Mouse (Mus musculus): Measurements from ENCODE around the gene Esrra. TPM values are rescaled to one million over a fixed set of nuclear protein-coding genes. Genes with fewer than 3 reads are reported as not detected.
A peak's percentile ranks its signal among the peaks of the same experiment; 100 is the strongest.

Esrra gene
- polyA plus RNA-seq, 1 experiment from 2014 or later: 3.8 TPM

GRCm38 (mm10) chr19:6919876-6920740 is 1.5 kb downstream of the Esrra start:
- no peak for ATAC-seq (ENCODE audit: insufficient read depth)
- H3K4me1 ChIP-seq (replicated peaks): peaks cover 65% of the 10 kb centered on the region
- 45% methylated on average over 8 of the region's 8 CpGs for WGBS (ENCODE audit: insufficient replicate concordance)

GRCm38 (mm10) chr19:6919431-6919830 is 2.2 kb downstream of the Esrra start:
- Histone ChIP-seq H3K36me3 (replicated peaks) (no peaks in the 10 kb centered on the region), H3K27ac (replicated peaks) (no peak overlapping the region), H3K4me3 (replicated peaks) (no peak overlapping the region), H3K27me3 (peaks cover 20% of the 10 kb centered on the region), H3K9me3 (replicated peaks) (no peaks in the 10 kb centered on the region), H3K4me2 (no peak overlapping the region), H3K4me1 (replicated peaks) (peaks cover 63% of the 10 kb centered on the region), H3K9ac (no peak overlapping the region)
- ATAC-seq (ENCODE audit: insufficient read depth): no peak

More at GRCm38 (mm10) chr19:6919876-6920740, 1.5 kb downstream of the Esrra start:
- peak overlapping the region; percentile 86 for H3K9ac ChIP-seq
- H3K27ac ChIP-seq (replicated peaks): peak overlapping the region; percentile 88; the same call in 1 of the 2 replicates
- H3K27me3 ChIP-seq: peaks cover 26% of the 10 kb centered on the region
- H3K9me3 ChIP-seq (replicated peaks): no peaks in the 10 kb centered on the region
- peak overlapping the region; percentile 100 for H3K4me2 ChIP-seq
- peak overlapping the region; percentile 84 for H3K4me3 ChIP-seq (replicated peaks)
- H3K36me3 ChIP-seq (replicated peaks): no peaks in the 10 kb centered on the region

- Histone ChIP-seq H3K27ac (replicated peaks) (no peak overlapping the region), H3K27me3 (peaks cover 8% of the 10 kb centered on the region), H3K36me3 (replicated peaks) (peaks cover 8% of the 10 kb centered on the region), H3K4me3 (replicated peaks) (no peak overlapping the region), H3K9ac (no peak overlapping the region), H3K4me2 (no peak overlapping the region), H3K4me1 (replicated peaks) (peaks cover 66% of the 10 kb centered on the region), H3K9me3 (replicated peaks) (no peaks in the 10 kb centered on the region)
- WGBS (ENCODE audit: insufficient replicate concordance): 74% methylated on average over 4 of the region's 4 CpGs
- ATAC-seq (ENCODE audit: insufficient read depth): no peak
Measured at GRCm38 (mm10) chr19:6918321-6918720, 3.3 kb downstream of the Esrra start.

- H3K4me2 ChIP-seq: no peak overlapping the region
- H3K4me3 ChIP-seq (replicated peaks): no peak overlapping the region
- ATAC-seq (ENCODE audit: insufficient read depth): no peak
- H3K36me3 ChIP-seq (replicated peaks): peaks cover 26% of the 10 kb centered on the region
- H3K4me1 ChIP-seq (replicated peaks): peaks cover 54% of the 10 kb centered on the region
- H3K27ac ChIP-seq (replicated peaks): no peak overlapping the region
- 71% methylated on average over 4 of the region's 4 CpGs for WGBS (ENCODE audit: insufficient replicate concordance)
- H3K27me3 ChIP-seq: no peaks in the 10 kb centered on the region
- H3K9ac ChIP-seq: no peak overlapping the region
- H3K9me3 ChIP-seq (replicated peaks): no peaks in the 10 kb centered on the region
Measured at GRCm38 (mm10) chr19:6916496-6916895, 5.1 kb downstream of the Esrra start.

GRCm38 (mm10) chr19:6915276-6915675 is 6.3 kb downstream of the Esrra start:
- ATAC-seq (ENCODE audit: insufficient read depth): peak; percentile 43
- 19% methylated on average over 4 of the region's 4 CpGs for WGBS (ENCODE audit: insufficient replicate concordance)

GRCm38 (mm10) chr19:6914540-6914939 is 7.1 kb downstream of the Esrra start:
- WGBS (ENCODE audit: insufficient replicate concordance): 77% methylated on average over 9 of the region's 9 CpGs
- Histone ChIP-seq H3K27ac (replicated peaks) (no peak overlapping the region), H3K4me2 (no peak overlapping the region), H3K36me3 (replicated peaks) (peaks cover 32% of the 10 kb centered on the region), H3K9ac (no peak overlapping the region), H3K9me3 (replicated peaks) (no peaks in the 10 kb centered on the region), H3K4me1 (replicated peaks) (peaks cover 43% of the 10 kb centered on the region), H3K4me3 (replicated peaks) (no peak overlapping the region), H3K27me3 (no peaks in the 10 kb centered on the region)
- no peak for ATAC-seq (ENCODE audit: insufficient read depth)

More at GRCm38 (mm10) chr19:6915276-6915675, 6.3 kb downstream of the Esrra start:
- Histone ChIP-seq H3K9me3 (replicated peaks) (no peaks in the 10 kb centered on the region), H3K36me3 (replicated peaks) (peaks cover 32% of the 10 kb centered on the region), H3K27ac (replicated peaks) (peak overlapping the region; percentile 46; the same call in 1 of the 2 replicates), H3K4me1 (replicated peaks) (peaks cover 49% of the 10 kb centered on the region), H3K4me2 (no peak overlapping the region), H3K9ac (no peak overlapping the region), H3K27me3 (no peaks in the 10 kb centered on the region), H3K4me3 (replicated peaks) (no peak overlapping the region)

- ATAC-seq (ENCODE audit: insufficient read depth): no peak
- Histone ChIP-seq H3K9ac (no peak overlapping the region), H3K27ac (replicated peaks) (no peak overlapping the region), H3K27me3 (no peaks in the 10 kb centered on the region), H3K36me3 (replicated peaks) (peaks cover 32% of the 10 kb centered on the region), H3K4me1 (replicated peaks) (peaks cover 48% of the 10 kb centered on the region), H3K9me3 (replicated peaks) (no peaks in the 10 kb centered on the region), H3K4me3 (replicated peaks) (no peak overlapping the region), H3K4me2 (no peak overlapping the region)
- WGBS (ENCODE audit: insufficient replicate concordance): 83% methylated on average over 11 of the region's 11 CpGs
Measured at GRCm38 (mm10) chr19:6913991-6914390, 7.6 kb downstream of the Esrra start.

GRCm38 (mm10) chr19:6913036-6913435 is 8.6 kb downstream of the Esrra start:
- peaks cover 32% of the 10 kb centered on the region for H3K36me3 ChIP-seq (replicated peaks)
- no peak for ATAC-seq (ENCODE audit: insufficient read depth)
- H3K9me3 ChIP-seq (replicated peaks): no peaks in the 10 kb centered on the region
- H3K4me3 ChIP-seq (replicated peaks): no peak overlapping the region
- H3K4me1 ChIP-seq (replicated peaks): peaks cover 52% of the 10 kb centered on the region
- H3K9ac ChIP-seq: no peak overlapping the region
- H3K27me3 ChIP-seq: no peaks in the 10 kb centered on the region
- WGBS (ENCODE audit: insufficient replicate concordance): 60% methylated on average over 6 of the region's 6 CpGs
- no peak overlapping the region for H3K27ac ChIP-seq (replicated peaks)
- no peak overlapping the region for H3K4me2 ChIP-seq

GRCm38 (mm10) chr19:6912205-6912970 is 9.2 kb downstream of the Esrra start:
- Histone ChIP-seq H3K4me3 (replicated peaks) (no peak overlapping the region), H3K27me3 (no peaks in the 10 kb centered on the region), H3K27ac (replicated peaks) (no peak overlapping the region), H3K36me3 (replicated peaks) (peaks cover 36% of the 10 kb centered on the region), H3K9ac (no peak overlapping the region), H3K4me1 (replicated peaks) (peaks cover 58% of the 10 kb centered on the region), H3K4me2 (no peak overlapping the region), H3K9me3 (replicated peaks) (no peaks in the 10 kb centered on the region)
- ATAC-seq (ENCODE audit: insufficient read depth): no peak
- 79% methylated on average over 15 of the region's 15 CpGs for WGBS (ENCODE audit: insufficient replicate concordance)

- Histone ChIP-seq H3K27ac (replicated peaks) (0 out of 2 replicates have a peak overlapping the region, but pooled peaks have one; percentile 41), H3K9ac (peak overlapping the region; percentile 35; the same call in 1 of the 2 replicates), H3K4me1 (replicated peaks) (peaks cover 61% of the 10 kb centered on the region), H3K36me3 (replicated peaks) (peaks cover 45% of the 10 kb centered on the region), H3K9me3 (replicated peaks) (no peaks in the 10 kb centered on the region), H3K4me3 (replicated peaks) (peak overlapping the region; percentile 81), H3K27me3 (no peaks in the 10 kb centered on the region), H3K4me2 (peak overlapping the region; percentile 91)
- no peak for ATAC-seq (ENCODE audit: insufficient read depth)
- WGBS (ENCODE audit: insufficient replicate concordance): 76% methylated on average over 19 of the region's 19 CpGs
Measured at GRCm38 (mm10) chr19:6911101-6912074, 10.2 kb downstream of the Esrra start.
